Mouse (Mus musculus): Measurements from ENCODE around the gene Mob3b.

GRCm38 (mm10) chr4:35154051-35154450, 3.2 kb downstream of the Mob3b start:
- TF ChIP-seq CTCF (IDR thresholded peaks at IDR 0.05; ENCODE audit: borderline replicate concordance, control insufficient read depth, extremely low read depth, insufficient read depth, low read length, poor library complexity) = no peak
- TF ChIP-seq POLR2A (IDR thresholded peaks at IDR 0.05; ENCODE audit: control insufficient read depth, extremely low read depth, insufficient read depth, low read length, poor library complexity) = no peak
